Mouse (Mus musculus) ES-Bruce4 (cell line): ENCODE measurements around the gene Syne1.

Source experiments
- CTCF ChIP-seq: IDR thresholded peaks from one replicate; pipeline ENCODE4 v1.8.1; 2011; ENCODE audit warnings: low read depth, low read length
- POLR2A ChIP-seq: IDR thresholded peaks from one replicate; pipeline ENCODE4 v1.8.1; 2011; ENCODE audit warnings: low read length; ENCODE audit not compliant: insufficient read depth

DNA sequence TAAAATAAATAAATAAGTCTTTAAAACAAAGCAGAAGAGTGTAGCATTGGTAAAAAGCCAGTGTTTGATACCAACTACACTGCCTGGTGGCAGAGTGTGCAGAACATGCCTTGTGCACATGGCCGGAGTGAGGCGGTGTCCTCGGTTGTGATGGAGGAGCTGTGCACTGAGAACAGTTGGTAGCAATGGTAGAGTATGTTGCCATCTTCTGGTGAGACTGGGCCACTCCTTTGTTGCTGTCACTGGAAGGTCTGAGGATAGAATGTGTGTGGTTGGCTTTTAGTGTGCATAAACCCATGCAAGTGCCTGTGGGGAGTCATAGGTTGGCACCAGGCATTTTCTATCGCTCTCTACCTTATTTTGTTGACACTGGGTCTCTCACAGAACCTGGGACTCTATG is 17.7 kb upstream of the Syne1 start:
- no peak for TF ChIP-seq POLR2A
- TF ChIP-seq CTCF = peak; percentile 29
